Mouse (Mus musculus) olfactory bulb, adult 2 months (tissue): ENCODE measurements around the gene Akap10.

Source experiments
- CTCF ChIP-seq: fragments of 200-500 bp; IDR thresholded peaks from 2 replicates; pipeline ENCODE4 v1.5.1; 2012; ENCODE audit warnings: low read depth, mild to moderate bottlenecking, low read length, moderate library complexity; ENCODE audit not compliant: insufficient read depth
- POLR2A ChIP-seq: fragments of 200-500 bp; IDR thresholded peaks from 2 replicates; pipeline ENCODE4 v1.6.1; 2012; ENCODE audit warnings: mild to moderate bottlenecking, low read depth, low read length, moderate library complexity; ENCODE audit not compliant: insufficient read depth

DNA sequence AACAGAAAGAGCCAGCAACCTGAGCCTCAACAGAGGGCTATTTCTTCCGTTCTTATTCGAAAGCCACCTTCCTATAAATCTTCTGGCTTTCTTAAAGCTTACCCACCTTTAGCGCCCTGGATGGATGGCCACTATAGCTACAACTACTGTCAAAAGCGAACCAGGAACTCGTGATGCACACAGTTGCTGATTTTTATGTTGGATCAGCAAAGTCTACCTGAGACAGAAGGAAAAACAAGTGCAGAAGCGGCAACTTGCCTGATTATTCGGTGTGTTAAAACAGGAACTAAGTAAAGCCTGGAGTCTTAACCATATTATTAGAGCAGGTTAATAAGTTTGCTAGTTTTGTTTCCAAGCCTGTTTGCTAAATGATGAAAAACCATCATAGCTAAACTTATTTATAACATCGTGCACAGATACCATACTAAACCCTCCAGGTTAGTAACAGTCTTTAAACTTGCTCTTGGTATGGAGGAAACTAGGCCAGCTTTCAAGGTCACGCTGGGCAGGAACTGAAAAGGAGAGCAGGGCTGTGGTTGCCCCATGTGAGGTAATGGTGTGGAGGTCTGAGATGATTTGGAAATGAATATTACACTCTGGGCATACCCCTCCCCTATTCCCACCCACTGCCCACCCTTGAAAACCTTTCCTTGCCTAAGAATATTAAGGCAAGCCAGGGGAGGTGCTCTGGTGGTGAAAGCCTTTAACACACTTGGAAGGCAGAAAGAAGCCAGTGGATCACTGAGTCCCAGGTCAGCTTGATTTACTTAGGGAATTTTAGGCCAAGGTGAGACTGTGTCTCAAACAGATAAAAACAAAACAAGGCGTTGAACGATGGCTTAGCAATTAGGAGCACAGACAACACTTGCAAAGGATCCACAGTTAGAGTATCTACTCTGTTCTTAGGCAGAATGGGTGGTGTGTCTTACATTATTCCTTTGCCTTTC is 861 bp upstream of the Akap10 start:
- TF ChIP-seq POLR2A (no peak), CTCF (no peak)
